Mouse (Mus musculus) bone marrow macrophage, adult 2 months (primary cell): ENCODE measurements around the gene Cybc1. TPM values are rescaled to one million over a fixed set of nuclear protein-coding genes. Genes with fewer than 3 reads are reported as not detected.

Source experiments
- H3K27ac ChIP-seq: 2 replicates; pipeline ENCODE4 v1.5.1; 2012; ENCODE audit warnings: low read depth, low read length; ENCODE audit not compliant: insufficient read depth
- H3K4me1 ChIP-seq: 2 replicates; pipeline ENCODE4 v1.6.1; 2012; ENCODE audit warnings: low read length; ENCODE audit not compliant: control insufficient read depth, insufficient read depth
- H3K4me3 ChIP-seq: 2 replicates; pipeline ENCODE4 v1.5.1; 2012; ENCODE audit warnings: mild to moderate bottlenecking, low read length, moderate library complexity; ENCODE audit not compliant: insufficient read depth
- CTCF ChIP-seq: IDR thresholded peaks from 2 replicates; pipeline ENCODE4 v1.5.1; 2012; ENCODE audit warnings: low read depth, mild to moderate bottlenecking, low read length, moderate library complexity
- POLR2A ChIP-seq: IDR thresholded peaks from 2 replicates; pipeline ENCODE4 v1.6.1; 2012; ENCODE audit warnings: mild to moderate bottlenecking, low read depth, low read length, borderline replicate concordance
- polyA plus RNA-seq: library from polyadenylated mRNA; stranded (reverse); fragments of >200 nt; gene quantifications from 2 replicates; pipeline ENCODE4 v1.2.4, GENCODE M21; 2012; ENCODE audit not compliant: missing spikeins, insufficient read depth, insufficient read length

Gene Cybc1
- 67.2 and 67.9 TPM in 2 replicates for polyA plus RNA-seq

GRCm38 (mm10) chr11:121229018-121229439 lies at the start of gene Cybc1:
Cybc1 (minus strand) TSS chr11:121229322.
- H3K4me3 ChIP-seq: peak within 1 kb of the TSS; percentile 78
- TF ChIP-seq POLR2A: no peak
- TF ChIP-seq CTCF: no peak
- peak within 1 kb of the TSS; percentile 97 for H3K27ac ChIP-seq
- H3K4me1 ChIP-seq: peaks cover 24% of the 10 kb centered on the region

GRCm38 (mm10) chr11:121278011-121278410 lies 48.9 kb upstream of the Cybc1 start:
- no peak overlapping the region for H3K27ac ChIP-seq
- no peak overlapping the region for H3K4me3 ChIP-seq
- TF ChIP-seq POLR2A: no peak
- TF ChIP-seq CTCF: no peak
- peaks cover 18% of the 10 kb centered on the region for H3K4me1 ChIP-seq

- Histone ChIP-seq H3K27ac (no peak overlapping the region), H3K4me3 (no peak overlapping the region), H3K4me1 (peaks cover 18% of the 10 kb centered on the region)
- TF ChIP-seq CTCF (no peak), POLR2A (no peak)
Measured at GRCm38 (mm10) chr11:121277516-121277915, 48.4 kb upstream of the Cybc1 start.

GRCm38 (mm10) chr11:121261074-121261473 lies 32.0 kb upstream of the Cybc1 start:
- Histone ChIP-seq H3K27ac (no peak overlapping the region), H3K4me1 (no peaks in the 10 kb centered on the region)
- TF ChIP-seq CTCF (no peak), POLR2A (no peak)

GRCm38 (mm10) chr11:121260211-121260906 lies 31.2 kb upstream of the Cybc1 start:
- H3K27ac ChIP-seq: peak overlapping the region; percentile 36
- H3K4me3 ChIP-seq: peak overlapping the region; percentile 88
- no peaks in the 10 kb centered on the region for H3K4me1 ChIP-seq

More at GRCm38 (mm10) chr11:121261074-121261473, 32.0 kb upstream of the Cybc1 start:
- peak overlapping the region; percentile 88 for H3K4me3 ChIP-seq

GRCm38 (mm10) chr11:121259160-121260100 lies 30.3 kb upstream of the Cybc1 start, which contains the start of gene Foxk2:
Foxk2 (plus strand) TSS chr11:121259990.
- Histone ChIP-seq H3K27ac (peak within 1 kb of the TSS; percentile 70), H3K4me1 (no peaks in the 10 kb centered on the region), H3K4me3 (peak within 1 kb of the TSS; percentile 88)
- TF ChIP-seq CTCF (no peak), POLR2A (no peak)

More at GRCm38 (mm10) chr11:121260211-121260906, 31.2 kb upstream of the Cybc1 start:
- TF ChIP-seq CTCF: no peak

GRCm38 (mm10) chr11:121250196-121250595 lies 21.1 kb upstream of the Cybc1 start:
- no peak overlapping the region for H3K4me3 ChIP-seq
- TF ChIP-seq CTCF (no peak), POLR2A (no peak)
- H3K27ac ChIP-seq: no peak overlapping the region
- H3K4me1 ChIP-seq: no peaks in the 10 kb centered on the region

- H3K4me3 ChIP-seq: no peak overlapping the region
- TF ChIP-seq POLR2A: no peak
- TF ChIP-seq CTCF: no peak
- peaks cover 21% of the 10 kb centered on the region for H3K4me1 ChIP-seq
- H3K27ac ChIP-seq: no peak overlapping the region
Measured at GRCm38 (mm10) chr11:121239669-121240068, 10.5 kb upstream of the Cybc1 start.

- H3K4me3 ChIP-seq: peak overlapping the region; percentile 93
- peaks cover 32% of the 10 kb centered on the region for H3K4me1 ChIP-seq
- TF ChIP-seq CTCF (no peak), POLR2A (no peak)
- H3K27ac ChIP-seq: peak overlapping the region; percentile 71
Measured at GRCm38 (mm10) chr11:121237345-121238128, 8.4 kb upstream of the Cybc1 start.
